Mouse (Mus musculus): ENCODE measurements around the gene Rftn2.

- TF ChIP-seq CTCF (IDR thresholded peaks at IDR 0.05; ENCODE audit: low read depth), result no peak
- TF ChIP-seq EP300 (IDR thresholded peaks at IDR 0.05; ENCODE audit: low read depth), result no peak
Measured at GRCm38 (mm10) chr1:55264385-55264784, 37.8 kb upstream of the Rftn2 start.

All from heart, postnatal 0 days (tissue).